Mouse (Mus musculus): ENCODE data around the gene Prnp. TPM values are rescaled to one million over a fixed set of nuclear protein-coding genes. Genes with fewer than 3 reads are reported as not detected.
A peak's percentile ranks its signal among the peaks of the same experiment; 100 is the strongest.

Prnp gene
- polyA plus RNA-seq (2016; fragmentation: Nextera tagmentation; extraction: Ambion mirVana), result 62.6 and 67.0 TPM in 2 replicates

DNA sequence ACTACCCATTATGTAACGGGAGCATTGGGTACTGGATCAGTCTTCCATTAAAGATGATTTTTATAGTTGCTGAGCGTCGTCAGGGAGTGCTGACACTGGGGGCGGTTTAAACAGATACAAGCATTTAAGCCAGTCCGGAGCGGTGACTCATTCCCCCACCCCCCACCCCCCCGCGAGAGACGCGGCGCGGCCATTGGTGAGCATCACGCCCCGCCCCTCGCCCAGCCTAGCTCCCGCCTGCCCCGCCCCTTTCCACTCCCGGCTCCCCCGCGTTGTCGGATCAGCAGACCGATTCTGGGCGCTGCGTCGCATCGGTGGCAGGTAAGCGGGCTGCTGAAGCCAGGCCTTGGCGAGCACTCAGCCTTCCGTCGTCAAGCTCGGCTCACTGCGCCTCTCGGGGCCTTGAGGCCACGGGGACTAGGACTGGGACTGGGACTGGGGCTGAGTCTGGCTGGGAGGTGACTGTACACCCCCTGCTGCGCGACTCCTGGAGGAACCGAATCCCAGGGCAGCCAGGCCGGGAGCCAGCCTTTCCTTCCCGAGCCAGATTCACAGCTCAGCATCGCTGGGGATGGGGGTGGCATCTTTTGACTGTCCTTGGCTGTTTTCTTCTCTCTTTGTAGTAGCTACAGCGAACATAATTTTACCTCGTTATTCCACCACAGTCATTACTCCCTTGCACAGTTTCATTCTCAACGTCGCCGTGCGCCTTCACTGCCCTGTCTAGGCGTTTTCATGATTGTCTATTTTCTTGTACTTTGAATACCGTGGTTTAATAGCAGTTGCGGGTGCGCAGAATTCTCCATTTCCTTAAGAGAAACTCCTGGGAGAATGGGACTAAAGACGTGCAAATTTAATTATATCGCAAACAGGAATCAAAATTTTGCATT, at the start of gene Prnp, which contains the start of gene Prn:
Gene Prnp (plus strand): TSS at position 246 of the 890 bp plus-strand sequence.
Gene Prn (plus strand): TSS at position 275 of the 890 bp plus-strand sequence.
- peak within 1 kb of the TSS; percentile 90 for H3K27ac ChIP-seq
- 6% methylated on average over 52 of the region's 52 CpGs for WGBS
- peak within 1 kb of the TSS; percentile 86 for H3K4me3 ChIP-seq
- peaks cover 35% of the 10 kb centered on the region for H3K4me1 ChIP-seq
- no peaks in the 10 kb centered on the region for H3K9me3 ChIP-seq
- no peaks in the 10 kb centered on the region for H3K36me3 ChIP-seq
- peak; percentile 96 for DNase-seq (ENCODE audit: low spot score)
- H3K27me3 ChIP-seq (ENCODE audit: insufficient read depth, poor library complexity, severe bottlenecking), result no peaks in the 10 kb centered on the region

GRCm38 (mm10) chr2:131862617-131863275, 47.0 kb upstream of the Prnp start:
- DNase-seq (ENCODE audit: low spot score), result no peak
- WGBS, result 65% methylated on average over 3 of the region's 3 CpGs
- Histone ChIP-seq H3K4me3 (no peak overlapping the region), H3K9me3 (no peaks in the 10 kb centered on the region), H3K27me3 (ENCODE audit: insufficient read depth, poor library complexity, severe bottlenecking) (no peaks in the 10 kb centered on the region), H3K36me3 (no peaks in the 10 kb centered on the region), H3K27ac (no peak overlapping the region), H3K4me1 (peaks cover 14% of the 10 kb centered on the region)

DNA sequence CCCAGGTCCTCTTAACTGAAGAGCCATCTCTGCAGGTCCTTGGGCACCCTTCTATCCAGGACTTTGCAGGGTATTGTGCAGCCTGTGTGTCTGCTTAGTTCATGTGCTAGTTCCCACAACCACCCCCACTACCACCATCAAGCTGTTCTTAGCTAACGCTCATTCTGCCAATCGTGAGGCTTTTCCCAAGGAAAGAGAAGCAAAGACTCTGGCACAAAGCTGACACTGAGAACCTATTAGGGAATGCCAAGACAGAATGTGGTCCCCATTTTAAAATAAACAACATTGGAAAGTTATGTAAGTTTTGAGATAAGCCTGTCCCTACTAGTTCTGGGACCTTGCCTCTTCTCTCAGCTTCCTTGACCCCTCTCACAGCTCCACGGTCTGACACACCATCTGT, 46.3 kb upstream of the Prnp start:
- 57% methylated on average over 3 of the region's 3 CpGs for WGBS
- no peak for DNase-seq (ENCODE audit: low spot score)
- H3K36me3 ChIP-seq, result no peaks in the 10 kb centered on the region
- H3K4me3 ChIP-seq, result no peak overlapping the region
- peaks cover 11% of the 10 kb centered on the region for H3K4me1 ChIP-seq
- no peak overlapping the region for H3K27ac ChIP-seq
- no peaks in the 10 kb centered on the region for H3K27me3 ChIP-seq (ENCODE audit: insufficient read depth, poor library complexity, severe bottlenecking)
- H3K9me3 ChIP-seq, result no peaks in the 10 kb centered on the region

DNA sequence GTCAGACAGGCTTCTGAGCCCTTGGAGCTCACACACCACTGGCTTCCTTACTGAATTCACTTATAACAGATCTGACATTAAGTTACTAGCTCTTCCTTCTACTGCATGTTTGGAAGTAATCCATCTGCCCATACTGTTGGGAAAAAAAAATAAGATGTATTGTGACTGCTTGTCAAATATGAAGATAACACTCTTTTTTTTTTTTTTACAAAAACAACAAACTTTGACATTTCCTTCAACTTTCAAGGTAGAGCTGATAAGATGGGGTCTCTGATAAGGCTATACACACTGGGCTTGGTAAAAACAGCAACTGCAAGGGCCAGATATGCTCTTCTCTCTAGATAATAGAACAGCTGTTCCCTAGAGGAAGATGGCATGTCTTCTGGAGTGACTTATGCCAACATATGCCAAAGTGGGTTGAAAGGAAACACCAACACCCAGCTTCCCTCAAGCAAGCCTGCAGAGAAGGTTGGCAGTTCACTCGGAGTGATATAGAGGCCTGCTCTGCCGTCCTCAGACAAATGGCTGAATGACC, 45.4 kb upstream of the Prnp start:
- peaks cover 11% of the 10 kb centered on the region for H3K4me1 ChIP-seq

GRCm38 (mm10) chr2:131866676-131867075, 43.1 kb upstream of the Prnp start:
- Histone ChIP-seq H3K4me3 (no peak overlapping the region), H3K36me3 (no peaks in the 10 kb centered on the region), H3K27me3 (ENCODE audit: insufficient read depth, poor library complexity, severe bottlenecking) (no peaks in the 10 kb centered on the region), H3K4me1 (peaks cover 11% of the 10 kb centered on the region), H3K9me3 (no peaks in the 10 kb centered on the region), H3K27ac (no peak overlapping the region)
- no peak for DNase-seq (ENCODE audit: low spot score)

More for the DNA sequence above, 45.4 kb upstream of the Prnp start:
- no peak for DNase-seq (ENCODE audit: low spot score)
- Histone ChIP-seq H3K27ac (no peak overlapping the region), H3K36me3 (no peaks in the 10 kb centered on the region), H3K9me3 (no peaks in the 10 kb centered on the region), H3K27me3 (ENCODE audit: insufficient read depth, poor library complexity, severe bottlenecking) (no peaks in the 10 kb centered on the region), H3K4me3 (no peak overlapping the region)
- WGBS, result 77% methylated on average over 2 of the region's 2 CpGs

- no peaks in the 10 kb centered on the region for H3K36me3 ChIP-seq
- H3K27ac ChIP-seq, result no peak overlapping the region
- no peak overlapping the region for H3K4me3 ChIP-seq
- no peaks in the 10 kb centered on the region for H3K4me1 ChIP-seq
- H3K9me3 ChIP-seq, result 0 out of 2 replicates have a peak, but pooled peaks cover 3% of the 10 kb centered on the region
- 81% methylated on average over 5 of the region's 5 CpGs for WGBS
- DNase-seq (ENCODE audit: low spot score), result no peak
- no peaks in the 10 kb centered on the region for H3K27me3 ChIP-seq (ENCODE audit: insufficient read depth, poor library complexity, severe bottlenecking)
Observed at GRCm38 (mm10) chr2:131868983-131869382, 40.7 kb upstream of the Prnp start.

DNA sequence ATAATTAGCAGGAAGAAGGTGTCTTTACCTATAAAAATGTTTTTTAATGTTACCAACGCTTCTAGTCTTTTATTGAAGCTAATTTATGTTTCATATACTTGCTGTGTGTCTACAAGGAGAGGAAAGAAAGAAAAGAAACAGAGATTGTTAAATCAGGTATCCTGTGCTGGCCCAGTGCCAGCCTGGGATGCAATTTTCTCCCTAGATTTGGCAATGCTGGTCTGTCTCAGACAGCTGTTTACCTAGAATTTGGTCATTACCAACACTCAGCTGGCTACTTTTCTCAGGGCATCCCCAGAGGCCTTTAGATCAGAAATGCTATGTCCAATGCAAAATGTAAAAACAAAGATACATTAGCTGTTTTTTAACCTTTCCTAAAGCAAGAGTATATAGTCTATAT, 36.4 kb upstream of the Prnp start:
- H3K4me1 ChIP-seq, result no peaks in the 10 kb centered on the region
- no peaks in the 10 kb centered on the region for H3K27me3 ChIP-seq (ENCODE audit: insufficient read depth, poor library complexity, severe bottlenecking)
- no peak overlapping the region for H3K4me3 ChIP-seq
- 50% methylated on average over 1 of the region's 1 CpGs for WGBS
- H3K27ac ChIP-seq, result no peak overlapping the region
- no peak for DNase-seq (ENCODE audit: low spot score)
- 0 out of 2 replicates have a peak, but pooled peaks cover 3% of the 10 kb centered on the region for H3K9me3 ChIP-seq
- H3K36me3 ChIP-seq, result no peaks in the 10 kb centered on the region

GRCm38 (mm10) chr2:131876551-131877265, 33.0 kb upstream of the Prnp start:
- no peaks in the 10 kb centered on the region for H3K36me3 ChIP-seq
- DNase-seq (ENCODE audit: low spot score), result no peak
- no peaks in the 10 kb centered on the region for H3K27me3 ChIP-seq (ENCODE audit: insufficient read depth, poor library complexity, severe bottlenecking)
- 89% methylated on average over 7 of the region's 7 CpGs for WGBS
- 0 out of 2 replicates have a peak, but pooled peaks cover 3% of the 10 kb centered on the region for H3K9me3 ChIP-seq
- no peak overlapping the region for H3K4me3 ChIP-seq
- no peaks in the 10 kb centered on the region for H3K4me1 ChIP-seq
- no peak overlapping the region for H3K27ac ChIP-seq

DNA sequence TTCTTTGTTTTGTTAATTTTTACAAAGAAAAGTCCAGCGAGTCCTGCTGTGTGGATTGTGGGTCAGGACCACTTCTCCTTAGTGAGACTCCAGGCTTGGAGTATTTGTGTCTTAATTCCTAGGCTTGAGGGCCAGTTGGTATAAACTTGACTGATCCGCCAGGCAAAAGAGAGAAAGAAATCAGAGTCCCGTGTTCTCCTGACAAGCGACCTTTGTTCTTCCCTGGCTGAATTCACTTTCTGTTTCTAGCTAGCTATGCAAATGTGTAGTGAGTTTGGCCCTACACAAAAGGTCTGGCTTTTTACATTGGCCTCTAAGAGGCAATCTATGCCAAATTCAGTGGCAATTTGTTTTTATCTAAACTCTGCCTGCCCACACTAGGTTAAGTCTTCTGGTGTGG, 28.0 kb upstream of the Prnp start:
- H3K27me3 ChIP-seq (ENCODE audit: insufficient read depth, poor library complexity, severe bottlenecking), result no peaks in the 10 kb centered on the region
- H3K9me3 ChIP-seq, result no peaks in the 10 kb centered on the region
- H3K36me3 ChIP-seq, result no peaks in the 10 kb centered on the region
- H3K4me3 ChIP-seq, result no peak overlapping the region
- 68% methylated on average over 4 of the region's 4 CpGs for WGBS
- H3K27ac ChIP-seq, result no peak overlapping the region
- peaks cover 12% of the 10 kb centered on the region for H3K4me1 ChIP-seq
- no peak for DNase-seq (ENCODE audit: low spot score)

GRCm38 (mm10) chr2:131883136-131883535, 26.6 kb upstream of the Prnp start:
- Histone ChIP-seq H3K27me3 (ENCODE audit: insufficient read depth, poor library complexity, severe bottlenecking) (no peaks in the 10 kb centered on the region), H3K4me1 (peaks cover 12% of the 10 kb centered on the region), H3K27ac (no peak overlapping the region), H3K9me3 (no peaks in the 10 kb centered on the region), H3K4me3 (no peak overlapping the region), H3K36me3 (no peaks in the 10 kb centered on the region)
- no peak for DNase-seq (ENCODE audit: low spot score)
- 41% methylated on average over 2 of the region's 2 CpGs for WGBS

GRCm38 (mm10) chr2:131886503-131887160, 23.1 kb upstream of the Prnp start:
- Histone ChIP-seq H3K36me3 (no peaks in the 10 kb centered on the region), H3K9me3 (no peaks in the 10 kb centered on the region), H3K4me3 (no peak overlapping the region), H3K27ac (no peak overlapping the region), H3K4me1 (peaks cover 37% of the 10 kb centered on the region), H3K27me3 (ENCODE audit: insufficient read depth, poor library complexity, severe bottlenecking) (no peaks in the 10 kb centered on the region)
- DNase-seq (ENCODE audit: low spot score), result no peak
- WGBS, result 78% methylated on average over 6 of the region's 6 CpGs

GRCm38 (mm10) chr2:131888233-131888632, 21.5 kb upstream of the Prnp start:
- peaks cover 40% of the 10 kb centered on the region for H3K4me1 ChIP-seq
- H3K4me3 ChIP-seq, result no peak overlapping the region
- H3K9me3 ChIP-seq, result no peaks in the 10 kb centered on the region
- WGBS, result 76% methylated on average over 7 of the region's 7 CpGs
- no peak overlapping the region for H3K27ac ChIP-seq
- no peaks in the 10 kb centered on the region for H3K27me3 ChIP-seq (ENCODE audit: insufficient read depth, poor library complexity, severe bottlenecking)
- H3K36me3 ChIP-seq, result no peaks in the 10 kb centered on the region
- DNase-seq (ENCODE audit: low spot score), result no peak

Data from heart, embryonic 10.5 days (tissue).